9 mouse cellular contexts compared by ENCODE assay signal in the genomic region with DNA sequence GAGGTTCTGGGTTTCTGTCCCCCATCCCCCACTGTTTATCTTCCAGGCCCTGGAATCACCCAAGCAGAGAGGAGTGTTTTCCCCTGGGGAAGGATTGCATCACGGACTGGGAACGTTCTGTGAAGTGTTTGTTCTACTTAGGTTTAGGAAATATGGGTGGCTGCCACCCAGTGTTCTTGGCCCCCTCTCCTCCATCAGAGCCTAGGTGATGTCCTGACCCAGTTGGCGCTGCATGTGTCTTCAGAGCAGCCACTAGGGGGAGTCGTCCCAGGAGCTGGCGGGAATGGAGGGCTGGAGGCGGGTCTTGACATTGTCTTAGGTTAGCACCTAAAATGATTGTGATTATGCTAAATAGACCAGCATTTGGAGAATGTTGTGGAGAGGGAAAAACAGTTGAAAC. TPM values are rescaled to one million over a fixed set of nuclear protein-coding genes. Genes with fewer than 3 reads are reported as not detected.
DNase-seq lines count a peak whose midpoint lies in the region; ATAC-seq and TF ChIP-seq lines count a peak whose summit lies in the region.
"Had no signal": no experiment of that assay in that cellular context is flagged by ENCODE, and none has a peak within 500 bp of the region (broad histone marks: within the 10 kb centered on the region; RNA-seq: fewer than 3 reads in every experiment).

No protein-coding gene starts in this region.

- no peaks in the 10 kb centered on the region for H3K4me1 ChIP-seq in liver, embryonic 14.5 days (replicated peaks; ENCODE audit: control insufficient read depth in 2 of 2, insufficient read depth in 2 of 2, low read length in 1 of 2)
- no peaks in the 10 kb centered on the region; the same call in 1 of the 2 replicates for H3K4me1 ChIP-seq in heart, postnatal 0 days (ENCODE audit: control insufficient read depth, insufficient read depth)

- peak; percentile 22 to 66 for DNase-seq in adrenal gland, adult (ENCODE audit: inconsistent age in 2 of 2, low spot score in 1 of 2)
- no peak for DNase-seq in adrenal gland, postnatal 4 days (ENCODE audit: low spot score in 2 of 2)
- DNase-seq in liver, embryonic 14.5 days (ENCODE audit: low read depth in 3 of 3, low spot score in 3 of 3), result no peak
- DNase-seq in liver, result no peak
- DNase-seq in heart, postnatal 0 days (ENCODE audit: low spot score), result no peak
- DNase-seq in testis, postnatal 10 days (ENCODE audit: low spot score), result peak; percentile 53
- DNase-seq in right cerebral cortex, adult 18-20 months, result no peak
- no peak for DNase-seq in thymus, postnatal 14 days

- no peaks in the 10 kb centered on the region for H3K27me3 ChIP-seq in liver, embryonic 14.5 days (ENCODE audit: control insufficient read depth, insufficient read depth, low read length)
- no peaks in the 10 kb centered on the region for H3K27me3 ChIP-seq in heart, postnatal 0 days (ENCODE audit: control insufficient read depth, insufficient read depth, low read length)

- no peak overlapping the region for H3K4me2 ChIP-seq in liver, embryonic 14.5 days (ENCODE audit: low read depth)
- no peak overlapping the region for H3K4me2 ChIP-seq in heart, postnatal 0 days (ENCODE audit: low read depth, low read length)

- ATAC-seq in liver, embryonic 14.5 days (ENCODE audit: insufficient read depth), result no peak
- ATAC-seq in heart, postnatal 0 days (ENCODE audit: insufficient read depth, low read depth), result no peak

- no peaks in the 10 kb centered on the region for H3K9me3 ChIP-seq in liver, embryonic 14.5 days (ENCODE audit: control insufficient read depth, low read length)
- no peaks in the 10 kb centered on the region for H3K9me3 ChIP-seq in heart, postnatal 0 days (replicated peaks; ENCODE audit: control insufficient read depth, low read length)

- H3K36me3 ChIP-seq in liver, embryonic 14.5 days (replicated peaks; ENCODE audit: control insufficient read depth, insufficient read depth, low read depth), result no peaks in the 10 kb centered on the region
- 0 out of 2 replicates have a peak, but pooled peaks cover 3% of the 10 kb centered on the region for H3K36me3 ChIP-seq in heart, postnatal 0 days (replicated peaks; ENCODE audit: control insufficient read depth, insufficient read depth, low read length)

- TF ChIP-seq CTCF in liver, embryonic 14.5 days (IDR thresholded peaks at IDR 0.05; ENCODE audit: low read depth), result peak; percentile 41
- peak; percentile 21; the same call in 1 of the 2 replicates for TF ChIP-seq CTCF in heart, postnatal 0 days (IDR thresholded peaks at IDR 0.05; ENCODE audit: low read depth)

- no peak overlapping the region for H3K4me3 ChIP-seq in liver, embryonic 14.5 days (ENCODE audit: insufficient read depth in 1 of 2, low read depth in 2 of 2, low read length in 2 of 2)
- H3K4me3 ChIP-seq in heart, postnatal 0 days (ENCODE audit: low read depth, low read length), result no peak overlapping the region

- no peak overlapping the region for H3K27ac ChIP-seq in liver, embryonic 14.5 days
- H3K27ac ChIP-seq in heart, postnatal 0 days (ENCODE audit: low read depth), result no peak overlapping the region
- H3K27ac ChIP-seq: macrophage had no signal

- no peak overlapping the region for H3K9ac ChIP-seq in liver, embryonic 14.5 days (replicated peaks)
- H3K9ac ChIP-seq in heart, postnatal 0 days (replicated peaks; ENCODE audit: low read depth, low read length), result no peak overlapping the region

- WGBS in liver, embryonic 14.5 days (ENCODE audit: insufficient replicate concordance), result 59% methylated on average over 6 of the region's 6 CpGs
- 86% methylated on average over 6 of the region's 6 CpGs for WGBS in heart, postnatal 0 days

- no peak for TF ChIP-seq EP300 in liver, embryonic 14.5 days (IDR thresholded peaks at IDR 0.05; ENCODE audit: low read depth)
- TF ChIP-seq EP300 in heart, postnatal 0 days (IDR thresholded peaks at IDR 0.05; ENCODE audit: low read depth), result no peak

RNA-seq across cellular contexts. Expression of a gene that starts 34.4 kb away (rescaled TPM):
- total RNA-seq in adrenal gland, postnatal 4 days (2021), result 10 to 100 TPM; 66.2 to 74.8 TPM
- 0.98 and 1.1 TPM in 2 replicates for polyA plus RNA-seq in liver, embryonic 14.5 days (2012; rRNA removed)
- polyA plus RNA-seq in liver, embryonic 14.5 days (2014; fragmentation: Nextera tagmentation; extraction: Ambion mirVana), result 0.67 and 0.75 TPM in 2 replicates
- total RNA-seq in heart, postnatal 0 days (2014; rRNA removed; ENCODE audit: low replicate concordance), result 63.9 and 87.9 TPM in 2 replicates
- polyA plus RNA-seq in heart, postnatal 0 days (2015; fragmentation: Nextera tagmentation; extraction: Ambion mirVana), result 19.0 and 20.8 TPM in 2 replicates
- polyA plus RNA-seq: macrophage had no signal

Comparison
In these comparisons a context has a peak if more than half of its experiments do, and no peak if none do; other contexts are left out.
1. DNase-seq: peak in adrenal gland, adult (2 of 2) and testis, postnatal 10 days (single experiment); none in adrenal gland, postnatal 4 days (0 of 2), liver, embryonic 14.5 days (0 of 3), liver (single experiment), heart, postnatal 0 days (single experiment), right cerebral cortex, adult 18-20 months (single experiment) and thymus, postnatal 14 days (single experiment).